Mouse (Mus musculus) left cerebral cortex, adult 11 months (tissue): Measurements from ENCODE around the gene Syne1.
A peak's percentile ranks its signal among the peaks of the same experiment; 100 is the strongest.

Experiments
- DNase-seq: peaks from one replicate; pipeline ENCODE4 v3.0.0; 2022; ENCODE audit warnings: low spot score

Syne1 gene

GRCm38 (mm10) chr10:5295291-5295891, 255.9 kb downstream of the Syne1 start:
- DNase-seq = no peak

- DNase-seq = no peak
Measured at GRCm38 (mm10) chr10:5289575-5289909, 261.7 kb downstream of the Syne1 start.

- DNase-seq = peak; percentile 58
Measured at GRCm38 (mm10) chr10:5288716-5289574, 262.3 kb downstream of the Syne1 start.

GRCm38 (mm10) chr10:5288262-5288661, 263.0 kb downstream of the Syne1 start:
- DNase-seq = no peak

GRCm38 (mm10) chr10:5275769-5276168, 275.5 kb downstream of the Syne1 start:
- no peak for DNase-seq

GRCm38 (mm10) chr10:5270641-5271040, 280.6 kb downstream of the Syne1 start:
- no peak for DNase-seq

- DNase-seq = no peak
Measured at GRCm38 (mm10) chr10:5264418-5264817, 286.9 kb downstream of the Syne1 start.

GRCm38 (mm10) chr10:5262636-5263035, 288.6 kb downstream of the Syne1 start:
- DNase-seq = no peak

- no peak for DNase-seq
Measured at GRCm38 (mm10) chr10:5256686-5257085, 294.6 kb downstream of the Syne1 start.

- DNase-seq = no peak
Measured at GRCm38 (mm10) chr10:5253752-5254151, 297.5 kb downstream of the Syne1 start.

- DNase-seq = no peak
Measured at GRCm38 (mm10) chr10:5250702-5251101, 300.6 kb downstream of the Syne1 start.

GRCm38 (mm10) chr10:5239680-5240079, 311.6 kb downstream of the Syne1 start:
- DNase-seq = no peak

- DNase-seq = no peak
Measured at GRCm38 (mm10) chr10:5236926-5237325, 314.4 kb downstream of the Syne1 start.

- no peak for DNase-seq
Measured at GRCm38 (mm10) chr10:5236171-5236570, 315.1 kb downstream of the Syne1 start.

- DNase-seq = no peak
Measured at GRCm38 (mm10) chr10:5234721-5235501, 316.4 kb downstream of the Syne1 start.

- DNase-seq = no peak
Measured at GRCm38 (mm10) chr10:5229129-5229528, 322.2 kb downstream of the Syne1 start.

- peak; percentile 34 for DNase-seq
Measured at GRCm38 (mm10) chr10:5227395-5228076, 323.7 kb downstream of the Syne1 start.

GRCm38 (mm10) chr10:5215943-5216342, 335.3 kb downstream of the Syne1 start:
- DNase-seq = no peak

- no peak for DNase-seq
Measured at GRCm38 (mm10) chr10:5207905-5208641, 343.2 kb downstream of the Syne1 start.

GRCm38 (mm10) chr10:5205977-5206376, 345.3 kb downstream of the Syne1 start:
- DNase-seq = no peak

- DNase-seq = no peak
Measured at GRCm38 (mm10) chr10:5205570-5205969, 345.7 kb downstream of the Syne1 start.

- peak; percentile 82 for DNase-seq
Measured at GRCm38 (mm10) chr10:5203837-5204236, 347.4 kb downstream of the Syne1 start.
